ENCODE assay signal across 14 mouse cellular contexts in the genomic region with DNA sequence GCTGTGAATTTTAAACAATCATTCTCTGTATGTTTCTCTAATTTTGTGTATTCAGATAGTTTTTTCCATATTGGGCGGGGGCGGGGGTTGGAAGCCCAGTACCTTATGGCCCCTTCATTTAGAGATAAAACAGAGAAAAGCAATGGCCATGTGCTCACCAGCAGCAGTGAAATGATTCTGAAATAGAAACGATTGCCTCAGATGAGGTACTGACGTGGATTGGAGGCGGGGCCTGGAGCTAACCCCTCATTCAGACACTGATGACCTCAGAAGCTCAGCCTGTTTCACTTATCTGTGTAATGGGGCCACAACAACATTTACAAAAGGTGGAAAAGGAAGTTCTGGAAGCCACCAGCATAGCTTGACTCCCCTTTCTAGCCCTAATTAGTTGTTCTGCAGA.
A peak's percentile ranks its signal among the peaks of the same experiment; 100 is the strongest.
DNase-seq lines count a peak whose midpoint lies in the region; ATAC-seq and TF ChIP-seq lines count a peak whose summit lies in the region.
"Had no signal": no experiment of that assay in that cellular context is flagged by ENCODE, and none has a peak within 500 bp of the region (broad histone marks: within the 10 kb centered on the region; RNA-seq: fewer than 3 reads in every experiment).

No protein-coding gene starts in this region.

- intact Hi-C loops in left cerebral cortex, postnatal 4 days (cut with DNase I): no loop called here

- no peak for TF ChIP-seq CTCF in kidney, adult 2 months (conservative IDR thresholded peaks at IDR 0.05; ENCODE audit: insufficient read depth, insufficient read length, low read depth, low read length)
- no peak for TF ChIP-seq CTCF in hindbrain, postnatal 0 days (IDR thresholded peaks at IDR 0.05; ENCODE audit: low read depth)
- TF ChIP-seq CTCF in cerebellum, adult 2 months (IDR thresholded peaks at IDR 0.05; ENCODE audit: borderline replicate concordance, insufficient read depth, low read depth, low read length): no peak

- peaks cover 32% of the 10 kb centered on the region for H3K4me1 ChIP-seq in kidney, embryonic 15.5 days
- no peaks in the 10 kb centered on the region for H3K4me1 ChIP-seq in kidney, adult 2 months (ENCODE audit: control insufficient read depth, insufficient read depth, low read length)
- peaks cover 21% of the 10 kb centered on the region for H3K4me1 ChIP-seq in forebrain, embryonic 11.5 days (replicated peaks; ENCODE audit: control insufficient read depth, insufficient read depth, low read length)
- H3K4me1 ChIP-seq in hindbrain, postnatal 0 days (ENCODE audit: insufficient read depth, low read length): 0 out of 2 replicates have a peak, but pooled peaks cover 3% of the 10 kb centered on the region
- peaks cover 30% of the 10 kb centered on the region for H3K4me1 ChIP-seq in neural tube, embryonic 15.5 days
- no peaks in the 10 kb centered on the region; the same call in 1 of the 2 replicates for H3K4me1 ChIP-seq in cerebellum, adult 2 months (ENCODE audit: control insufficient read depth, insufficient read depth, low read length)
- H3K4me1 ChIP-seq: liver, embryonic 15.5 days had no signal

- H3K4me2 ChIP-seq in kidney, embryonic 15.5 days: peak overlapping the region; percentile 24; the same call in 1 of the 2 replicates
- peak overlapping the region; percentile 42; the same call in 1 of the 2 replicates for H3K4me2 ChIP-seq in forebrain, embryonic 11.5 days (ENCODE audit: low read depth, low read length, severe bottlenecking)
- 0 out of 2 replicates have a peak overlapping the region, but pooled peaks have one; percentile 11 for H3K4me2 ChIP-seq in hindbrain, postnatal 0 days (ENCODE audit: low read depth, low read length)
- H3K4me2 ChIP-seq in neural tube, embryonic 15.5 days: no peak overlapping the region
- H3K4me2 ChIP-seq: liver, embryonic 15.5 days had no signal

- H3K27me3 ChIP-seq in kidney, embryonic 15.5 days: peaks cover 50% of the 10 kb centered on the region
- H3K27me3 ChIP-seq in kidney, adult 2 months (replicated peaks; ENCODE audit: control insufficient read depth, insufficient read depth, low read length): no peaks in the 10 kb centered on the region
- H3K27me3 ChIP-seq in forebrain, embryonic 11.5 days (ENCODE audit: control insufficient read depth, insufficient read depth, low read length): peaks cover 60% of the 10 kb centered on the region
- H3K27me3 ChIP-seq in hindbrain, postnatal 0 days (ENCODE audit: insufficient read depth, low read length): peaks cover 4% of the 10 kb centered on the region; the same call in 1 of the 2 replicates
- H3K27me3 ChIP-seq in neural tube, embryonic 15.5 days (replicated peaks): peaks cover 24% of the 10 kb centered on the region
- H3K27me3 ChIP-seq in cerebellum, adult 2 months (ENCODE audit: control insufficient read depth, insufficient read depth, low read length): peaks cover 3% of the 10 kb centered on the region; the same call in 1 of the 2 replicates
- H3K27me3 ChIP-seq: Patski had no signal

- H3K27ac ChIP-seq in kidney, embryonic 15.5 days: no peak overlapping the region
- no peak overlapping the region for H3K27ac ChIP-seq in kidney, adult 2 months (ENCODE audit: insufficient read depth, low read depth, low read length)
- H3K27ac ChIP-seq in forebrain, embryonic 11.5 days (ENCODE audit: low read depth, low read length): peak overlapping the region; percentile 32; the same call in 1 of the 2 replicates
- peak overlapping the region; percentile 68; the same call in 1 of the 2 replicates for H3K27ac ChIP-seq in hindbrain, postnatal 0 days
- peak overlapping the region; percentile 20 for H3K27ac ChIP-seq in neural tube, embryonic 15.5 days (replicated peaks)
- H3K27ac ChIP-seq in cerebellum, adult 2 months (ENCODE audit: insufficient read depth, low read length): no peak overlapping the region
- H3K27ac ChIP-seq: heart, embryonic 13.5 days; left cerebral cortex, adult 2 months; liver, embryonic 15.5 days had no signal

- H3K36me3 ChIP-seq in kidney, embryonic 15.5 days: no peaks in the 10 kb centered on the region
- H3K36me3 ChIP-seq in kidney, adult 2 months (ENCODE audit: control insufficient read depth, insufficient read depth, low read length): no peaks in the 10 kb centered on the region
- no peaks in the 10 kb centered on the region for H3K36me3 ChIP-seq in forebrain, embryonic 11.5 days (ENCODE audit: control insufficient read depth, insufficient read depth, low read length)
- H3K36me3 ChIP-seq in hindbrain, postnatal 0 days (ENCODE audit: insufficient read depth, low read length): no peaks in the 10 kb centered on the region
- H3K36me3 ChIP-seq in neural tube, embryonic 15.5 days: no peaks in the 10 kb centered on the region
- H3K36me3 ChIP-seq: heart, embryonic 13.5 days; liver, embryonic 15.5 days had no signal

- DNase-seq in kidney, adult 2 months: no peak
- peak; percentile 79 for DNase-seq in forebrain, embryonic 11.5 days (ENCODE audit: low spot score)
- peak; percentile 39 for DNase-seq in hindbrain, postnatal 0 days (ENCODE audit: low spot score)
- DNase-seq in left cerebral cortex, postnatal 4 days: no peak
- DNase-seq in cerebellum, adult 2 months: no peak
- no peak for DNase-seq in ovary, adult 18-20 months (ENCODE audit: low spot score)
- DNase-seq: B cell, adult 2 months; kidney, adult 8-10 months had no signal

- no peak for ATAC-seq in kidney, embryonic 15.5 days (replicated peaks; ENCODE audit: low FRiP score)
- ATAC-seq in forebrain, embryonic 11.5 days (replicated peaks; ENCODE audit: low FRiP score): peak; percentile 69
- ATAC-seq in hindbrain, postnatal 0 days: peak; percentile 50
- no peak for ATAC-seq in neural tube, embryonic 15.5 days (ENCODE audit: low FRiP score)
- ATAC-seq: Patski had no signal

- no peak for TF ChIP-seq POLR2A in kidney, adult 2 months (IDR thresholded peaks at IDR 0.05; ENCODE audit: low read depth, low read length)
- TF ChIP-seq POLR2A in cerebellum, adult 2 months (IDR thresholded peaks at IDR 0.05; ENCODE audit: borderline replicate concordance, insufficient read depth, low read length): no peak

- no peak overlapping the region for H3K9ac ChIP-seq in kidney, embryonic 15.5 days
- H3K9ac ChIP-seq in forebrain, embryonic 11.5 days (ENCODE audit: low read length): no peak overlapping the region
- no peak overlapping the region for H3K9ac ChIP-seq in hindbrain, postnatal 0 days (replicated peaks; ENCODE audit: low read length)
- H3K9ac ChIP-seq in neural tube, embryonic 15.5 days (replicated peaks): no peak overlapping the region
- H3K9ac ChIP-seq: liver, embryonic 15.5 days had no signal

- H3K4me3 ChIP-seq in kidney, embryonic 15.5 days (replicated peaks): no peak overlapping the region
- no peak overlapping the region for H3K4me3 ChIP-seq in kidney, adult 2 months (ENCODE audit: insufficient read depth, low read depth, low read length)
- no peak overlapping the region for H3K4me3 ChIP-seq in forebrain, embryonic 11.5 days (ENCODE audit: low read depth, low read length)
- H3K4me3 ChIP-seq in hindbrain, postnatal 0 days (ENCODE audit: low read length): no peak overlapping the region
- no peak overlapping the region for H3K4me3 ChIP-seq in neural tube, embryonic 15.5 days (replicated peaks)
- H3K4me3 ChIP-seq in cerebellum, adult 2 months (replicated peaks; ENCODE audit: insufficient read depth, low read depth, low read length): no peak overlapping the region
- H3K4me3 ChIP-seq: heart, embryonic 13.5 days; left cerebral cortex, adult 2 months; liver, embryonic 15.5 days had no signal

- WGBS in kidney, embryonic 15.5 days: 35% methylated on average over 5 of the region's 5 CpGs
- 62% methylated on average over 5 of the region's 5 CpGs for WGBS in kidney, adult 2 months
- WGBS in forebrain, embryonic 11.5 days: 6% methylated on average over 5 of the region's 5 CpGs
- WGBS in hindbrain, postnatal 0 days: 17% methylated on average over 5 of the region's 5 CpGs
- 11% methylated on average over 5 of the region's 5 CpGs for WGBS in neural tube, embryonic 15.5 days
- WGBS in cerebellum, adult 2 months: 45% methylated on average over 5 of the region's 5 CpGs

- H3K9me3 ChIP-seq in kidney, embryonic 15.5 days (replicated peaks): no peaks in the 10 kb centered on the region
- no peaks in the 10 kb centered on the region for H3K9me3 ChIP-seq in forebrain, embryonic 11.5 days (ENCODE audit: control insufficient read depth, low read length)
- H3K9me3 ChIP-seq in hindbrain, postnatal 0 days (ENCODE audit: low read length): no peaks in the 10 kb centered on the region
- H3K9me3 ChIP-seq in neural tube, embryonic 15.5 days (replicated peaks): no peaks in the 10 kb centered on the region
- H3K9me3 ChIP-seq: heart, embryonic 13.5 days; liver, embryonic 15.5 days had no signal

Comparison
In these comparisons a context has a peak if more than half of its experiments do, and no peak if none do; other contexts are left out.
1. ATAC-seq: peak in forebrain, embryonic 11.5 days (single experiment) and hindbrain, postnatal 0 days (single experiment); none in kidney, embryonic 15.5 days (single experiment) and neural tube, embryonic 15.5 days (single experiment).
2. H3K27ac ChIP-seq: peak in forebrain, embryonic 11.5 days (single experiment), hindbrain, postnatal 0 days (single experiment) and neural tube, embryonic 15.5 days (single experiment); none in kidney, embryonic 15.5 days (single experiment), kidney, adult 2 months (single experiment) and cerebellum, adult 2 months (single experiment).
3. DNase-seq: peak in forebrain, embryonic 11.5 days (single experiment) and hindbrain, postnatal 0 days (single experiment); none in kidney, adult 2 months (single experiment), left cerebral cortex, postnatal 4 days (single experiment), cerebellum, adult 2 months (0 of 2) and ovary, adult 18-20 months (single experiment).